8 mouse cellular contexts compared by ENCODE assay signal in genomic region chr19:46041933-46042475, GRCm38 (mm10). TPM values are rescaled to one million over a fixed set of nuclear protein-coding genes. Genes with fewer than 3 reads are reported as not detected.
DNase-seq lines count a peak whose midpoint lies in the region; ATAC-seq and TF ChIP-seq lines count a peak whose summit lies in the region.

No protein-coding gene starts in this region.

- no peaks in the 10 kb centered on the region for H3K9me3 ChIP-seq in intestine, postnatal 0 days (ENCODE audit: control insufficient read depth)
- no peaks in the 10 kb centered on the region for H3K9me3 ChIP-seq in limb, embryonic 11.5 days (ENCODE audit: control insufficient read depth, low read length)
- no peaks in the 10 kb centered on the region for H3K9me3 ChIP-seq in midbrain, embryonic 12.5 days

- H3K27ac ChIP-seq in intestine, postnatal 0 days (ENCODE audit: low read depth, low read length): peak overlapping the region; percentile 54; the same call in 1 of the 2 replicates
- peak overlapping the region; percentile 95 for H3K27ac ChIP-seq in limb, embryonic 11.5 days (replicated peaks; ENCODE audit: low read depth, low read length)
- peak overlapping the region; percentile 98 for H3K27ac ChIP-seq in midbrain, embryonic 12.5 days (replicated peaks)

- ATAC-seq in common myeloid progenitor, adult 5-6 weeks (replicated peaks; ENCODE audit: low read depth, poor library complexity, severe bottlenecking): peak; percentile 12; the same call in 1 of the 2 replicates
- no peak for ATAC-seq in intestine, postnatal 0 days
- ATAC-seq in limb, embryonic 11.5 days (ENCODE audit: insufficient number of reproducible peaks, low FRiP score, low TSS enrichment, low read depth): peak; percentile 31; the same call in 1 of the 2 replicates
- ATAC-seq in midbrain, embryonic 12.5 days (ENCODE audit: low FRiP score, low read depth): peak; percentile 53
- no peak for ATAC-seq in granulocyte monocyte progenitor cell, adult 5-6 weeks (replicated peaks; ENCODE audit: poor library complexity, severe bottlenecking)

- peak overlapping the region; percentile 96 for H3K4me2 ChIP-seq in intestine, postnatal 0 days (replicated peaks; ENCODE audit: low read depth)
- peak overlapping the region; percentile 47 for H3K4me2 ChIP-seq in limb, embryonic 11.5 days (ENCODE audit: low read depth, severe bottlenecking)
- peak overlapping the region; percentile 92 for H3K4me2 ChIP-seq in midbrain, embryonic 12.5 days (replicated peaks)

- peak; percentile 91 to 96 for DNase-seq in adrenal gland, adult (ENCODE audit: inconsistent age in 2 of 2, low spot score in 1 of 2)
- DNase-seq in gastrocnemius, postnatal 4 days (ENCODE audit: low spot score in 2 of 2): peak; percentile 71 to 83
- DNase-seq in limb, embryonic 11.5 days (ENCODE audit: low spot score): peak; percentile 79
- DNase-seq in spleen, postnatal 36 days (ENCODE audit: low spot score in 2 of 2): peak; percentile 47 to 53

- H3K9ac ChIP-seq in intestine, postnatal 0 days (ENCODE audit: low read depth, low read length): peak overlapping the region; percentile 22; the same call in 1 of the 2 replicates
- H3K9ac ChIP-seq in limb, embryonic 11.5 days (ENCODE audit: low read length): peak overlapping the region; percentile 65
- H3K9ac ChIP-seq in midbrain, embryonic 12.5 days (replicated peaks): peak overlapping the region; percentile 98

- TF ChIP-seq CTCF in intestine, postnatal 0 days (IDR thresholded peaks at IDR 0.05; ENCODE audit: low read depth): no peak

- no peaks in the 10 kb centered on the region for H3K27me3 ChIP-seq in intestine, postnatal 0 days (replicated peaks; ENCODE audit: control insufficient read depth, insufficient read depth, low read length)
- H3K27me3 ChIP-seq in limb, embryonic 11.5 days (ENCODE audit: control insufficient read depth, insufficient read depth, low read length): no peaks in the 10 kb centered on the region
- no peaks in the 10 kb centered on the region for H3K27me3 ChIP-seq in midbrain, embryonic 12.5 days

- no peaks in the 10 kb centered on the region for H3K36me3 ChIP-seq in intestine, postnatal 0 days (ENCODE audit: control insufficient read depth, insufficient read depth)
- no peaks in the 10 kb centered on the region for H3K36me3 ChIP-seq in limb, embryonic 11.5 days (ENCODE audit: control insufficient read depth, insufficient read depth, low read length)
- H3K36me3 ChIP-seq in midbrain, embryonic 12.5 days: no peaks in the 10 kb centered on the region

- 6% methylated on average over 13 of the region's 14 CpGs for WGBS in intestine, postnatal 0 days
- WGBS in limb, embryonic 11.5 days: 2% methylated on average over 8 of the region's 14 CpGs
- under 1% methylated on average over 11 of the region's 14 CpGs for WGBS in midbrain, embryonic 12.5 days

- H3K4me3 ChIP-seq in intestine, postnatal 0 days (ENCODE audit: low read depth, low read length): peak overlapping the region; percentile 12; the same call in 1 of the 2 replicates
- H3K4me3 ChIP-seq in limb, embryonic 11.5 days (ENCODE audit: low read depth, low read length): peak overlapping the region; percentile 27
- peak overlapping the region; percentile 91 for H3K4me3 ChIP-seq in midbrain, embryonic 12.5 days

- peaks cover 20% of the 10 kb centered on the region for H3K4me1 ChIP-seq in intestine, postnatal 0 days (replicated peaks; ENCODE audit: control insufficient read depth, insufficient read depth, low read length)
- H3K4me1 ChIP-seq in limb, embryonic 11.5 days (ENCODE audit: control insufficient read depth, insufficient read depth, low read length): peaks cover 47% of the 10 kb centered on the region
- peaks cover 70% of the 10 kb centered on the region for H3K4me1 ChIP-seq in midbrain, embryonic 12.5 days

RNA-seq across cellular contexts. Expression of gene Pprc1, which starts 2.7 kb away (rescaled TPM):
- total RNA-seq in common myeloid progenitor, adult 5-6 weeks (2017): 15.0 and 48.0 TPM in 2 replicates
- total RNA-seq in gastrocnemius, postnatal 4 days (2021): 10 to 100 TPM; 35.3 to 43.9 TPM
- polyA plus RNA-seq in intestine, postnatal 0 days (2015; fragmentation: Nextera tagmentation; extraction: Ambion mirVana): 8.3 and 8.8 TPM in 2 replicates
- polyA plus RNA-seq in limb, embryonic 11.5 days (2014; fragmentation: Nextera tagmentation; extraction: Ambion mirVana): 55.2 and 55.5 TPM in 2 replicates
- polyA plus RNA-seq in midbrain, embryonic 12.5 days (2016; fragmentation: Nextera tagmentation; extraction: Ambion mirVana): 30.0 and 32.2 TPM in 2 replicates
- 89.1 and 104 TPM in 2 replicates for total RNA-seq in granulocyte monocyte progenitor cell, adult 5-6 weeks (2014; fragmentation: Nextera tagmentation)
- total RNA-seq in granulocyte monocyte progenitor cell, adult 5-6 weeks (2017): 14.0 and 17.8 TPM in 2 replicates

RNA-seq across cellular contexts. Expression of gene Ldb1, which starts 3.0 kb away (rescaled TPM):
- 136 and 160 TPM in 2 replicates for total RNA-seq in common myeloid progenitor, adult 5-6 weeks (2017)
- total RNA-seq in gastrocnemius, postnatal 4 days (2021): 10 to 100 TPM; 75.3 to 85.3 TPM
- 31.0 and 35.5 TPM in 2 replicates for polyA plus RNA-seq in intestine, postnatal 0 days (2015; fragmentation: Nextera tagmentation; extraction: Ambion mirVana)
- 93.1 and 97.6 TPM in 2 replicates for polyA plus RNA-seq in limb, embryonic 11.5 days (2014; fragmentation: Nextera tagmentation; extraction: Ambion mirVana)
- 126 and 134 TPM in 2 replicates for polyA plus RNA-seq in midbrain, embryonic 12.5 days (2016; fragmentation: Nextera tagmentation; extraction: Ambion mirVana)
- total RNA-seq in granulocyte monocyte progenitor cell, adult 5-6 weeks (2014; fragmentation: Nextera tagmentation): 86.3 and 121 TPM in 2 replicates
- total RNA-seq in granulocyte monocyte progenitor cell, adult 5-6 weeks (2017): 72.3 and 81.3 TPM in 2 replicates

RNA-seq across cellular contexts. Expression of gene Nolc1, which starts 33.7 kb away (rescaled TPM):
- 197 and 199 TPM in 2 replicates for total RNA-seq in common myeloid progenitor, adult 5-6 weeks (2017)
- 10 to 100 TPM; 31.6 to 34.3 TPM for total RNA-seq in gastrocnemius, postnatal 4 days (2021)
- 22.2 and 25.1 TPM in 2 replicates for polyA plus RNA-seq in intestine, postnatal 0 days (2015; fragmentation: Nextera tagmentation; extraction: Ambion mirVana)
- polyA plus RNA-seq in limb, embryonic 11.5 days (2014; fragmentation: Nextera tagmentation; extraction: Ambion mirVana): 133 and 149 TPM in 2 replicates
- 103 and 109 TPM in 2 replicates for polyA plus RNA-seq in midbrain, embryonic 12.5 days (2016; fragmentation: Nextera tagmentation; extraction: Ambion mirVana)
- total RNA-seq in granulocyte monocyte progenitor cell, adult 5-6 weeks (2014; fragmentation: Nextera tagmentation): 108 and 112 TPM in 2 replicates
- total RNA-seq in granulocyte monocyte progenitor cell, adult 5-6 weeks (2017): 187 and 211 TPM in 2 replicates

RNA-seq across cellular contexts. Expression of gene Hps6, which starts 38.7 kb away (rescaled TPM):
- 4.1 and 4.9 TPM in 2 replicates for total RNA-seq in common myeloid progenitor, adult 5-6 weeks (2017)
- total RNA-seq in gastrocnemius, postnatal 4 days (2021): 1 to 10 TPM; 4.9 to 5.5 TPM
- 5.3 and 5.4 TPM in 2 replicates for polyA plus RNA-seq in intestine, postnatal 0 days (2015; fragmentation: Nextera tagmentation; extraction: Ambion mirVana)
- polyA plus RNA-seq in limb, embryonic 11.5 days (2014; fragmentation: Nextera tagmentation; extraction: Ambion mirVana): 2.7 and 3.1 TPM in 2 replicates
- 2.9 and 4.0 TPM in 2 replicates for polyA plus RNA-seq in midbrain, embryonic 12.5 days (2016; fragmentation: Nextera tagmentation; extraction: Ambion mirVana)
- total RNA-seq in granulocyte monocyte progenitor cell, adult 5-6 weeks (2014; fragmentation: Nextera tagmentation): 4.1 and 5.9 TPM in 2 replicates
- total RNA-seq in granulocyte monocyte progenitor cell, adult 5-6 weeks (2017): 5.7 and 8.7 TPM in 2 replicates

RNA-seq across cellular contexts. Expression of gene Armh3, which starts 43.7 kb away (rescaled TPM):
- 7.4 and 9.5 TPM in 2 replicates for total RNA-seq in common myeloid progenitor, adult 5-6 weeks (2017)
- total RNA-seq in gastrocnemius, postnatal 4 days (2021): 10 to 100 TPM; 16.0 to 19.0 TPM
- 9.9 and 10.1 TPM in 2 replicates for polyA plus RNA-seq in intestine, postnatal 0 days (2015; fragmentation: Nextera tagmentation; extraction: Ambion mirVana)
- 15.0 and 16.3 TPM in 2 replicates for polyA plus RNA-seq in limb, embryonic 11.5 days (2014; fragmentation: Nextera tagmentation; extraction: Ambion mirVana)
- polyA plus RNA-seq in midbrain, embryonic 12.5 days (2016; fragmentation: Nextera tagmentation; extraction: Ambion mirVana): 20.9 and 22.6 TPM in 2 replicates
- 8.2 and 15.1 TPM in 2 replicates for total RNA-seq in granulocyte monocyte progenitor cell, adult 5-6 weeks (2014; fragmentation: Nextera tagmentation)
- total RNA-seq in granulocyte monocyte progenitor cell, adult 5-6 weeks (2017): 8.5 and 13.3 TPM in 2 replicates

Comparison
In these comparisons a context has a peak if more than half of its experiments do, and no peak if none do; other contexts are left out.
1. ATAC-seq: peak in common myeloid progenitor, adult 5-6 weeks (single experiment), limb, embryonic 11.5 days (single experiment) and midbrain, embryonic 12.5 days (single experiment); none in intestine, postnatal 0 days (single experiment) and granulocyte monocyte progenitor cell, adult 5-6 weeks (single experiment).
2. H3K4me3 ChIP-seq: peak in every context shown above with its lines; median percentile 91 in midbrain, embryonic 12.5 days; 27 in limb, embryonic 11.5 days; 12 in intestine, postnatal 0 days.
3. H3K9ac ChIP-seq: peak in every context shown above with its lines; median percentile 98 in midbrain, embryonic 12.5 days; 65 in limb, embryonic 11.5 days; 22 in intestine, postnatal 0 days.
4. Peak in every context shown above with its lines, with median percentiles within 50 percentile points of each other: DNase-seq, H3K27ac ChIP-seq and H3K4me2 ChIP-seq.